Mouse (Mus musculus) urinary bladder, postnatal 14 days (tissue): ENCODE measurements at regions not wholly inside any gene's neighbourhood (a gene's known extent, or its start where the extent isn't known, plus 50 kb on each side); places are given as distances from the start of the nearest gene placed in this dataset.

Experiments
- DNase-seq: peaks from one replicate; pipeline ENCODE4 v3.0.0; 2021; ENCODE audit warnings: low spot score

DNA sequence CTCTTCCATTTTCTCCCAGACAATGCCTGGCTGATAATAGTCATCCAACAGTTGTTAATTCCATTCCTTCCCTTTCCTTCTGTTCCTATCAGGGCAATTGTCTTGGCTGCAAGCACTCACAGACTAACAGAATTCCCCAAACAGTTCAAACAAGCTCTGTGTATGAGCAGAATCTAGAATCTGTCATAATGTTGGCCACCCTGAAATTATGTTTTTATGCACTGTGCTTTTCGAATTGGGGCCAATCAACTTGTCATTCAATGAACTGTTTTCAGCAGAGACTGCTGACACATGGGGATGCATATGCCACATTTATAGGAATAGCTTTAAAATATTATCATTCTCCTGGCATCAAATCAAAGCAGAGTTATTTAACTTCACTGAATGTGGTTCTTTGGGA is 235.8 kb upstream of the Tmtc4 start:
- no peak for DNase-seq

GRCm38 (mm10) chr14:123210241-123210640 is 226.4 kb upstream of the Tmtc4 start:
- no peak for DNase-seq

DNA sequence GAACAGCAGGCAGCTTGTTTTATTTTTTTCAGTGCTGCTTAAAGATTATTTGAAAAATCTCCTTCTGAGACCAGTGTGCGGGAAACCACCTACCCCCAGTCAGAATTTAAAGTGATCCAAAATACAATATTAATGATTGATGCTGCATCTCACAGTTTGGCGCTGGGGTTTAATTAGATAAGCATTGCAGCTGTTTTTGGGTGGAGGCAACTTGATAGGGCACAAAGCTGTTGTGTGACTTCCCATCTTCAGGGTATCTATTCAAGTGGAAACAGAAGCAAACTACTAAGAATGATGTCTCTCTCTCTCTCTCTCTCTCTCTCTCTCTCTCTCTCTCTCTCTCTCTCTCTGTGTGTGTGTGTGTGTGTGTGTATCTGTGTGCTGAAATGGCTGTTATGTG is 219.0 kb upstream of the Tmtc4 start:
- DNase-seq, result no peak

DNA sequence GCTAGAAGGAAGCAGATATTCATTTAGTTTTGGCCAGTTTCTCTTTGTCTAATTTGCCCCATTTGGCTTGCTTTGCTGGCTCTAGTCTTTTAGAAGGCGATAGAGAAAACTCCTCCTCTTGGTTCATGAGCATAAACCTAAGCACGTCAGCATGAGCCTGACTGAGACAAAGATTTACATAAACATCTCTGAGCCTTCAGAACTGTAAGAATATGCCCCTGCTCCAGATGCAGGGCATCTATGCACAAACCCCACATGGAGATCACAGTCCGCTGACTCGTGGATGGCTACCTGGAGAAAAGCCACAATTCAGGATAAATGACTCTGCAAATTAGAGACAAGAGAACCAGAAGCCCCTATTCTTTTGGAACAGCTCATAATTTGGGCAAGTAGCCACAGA is 218.5 kb upstream of the Tmtc4 start:
- DNase-seq, result no peak

DNA sequence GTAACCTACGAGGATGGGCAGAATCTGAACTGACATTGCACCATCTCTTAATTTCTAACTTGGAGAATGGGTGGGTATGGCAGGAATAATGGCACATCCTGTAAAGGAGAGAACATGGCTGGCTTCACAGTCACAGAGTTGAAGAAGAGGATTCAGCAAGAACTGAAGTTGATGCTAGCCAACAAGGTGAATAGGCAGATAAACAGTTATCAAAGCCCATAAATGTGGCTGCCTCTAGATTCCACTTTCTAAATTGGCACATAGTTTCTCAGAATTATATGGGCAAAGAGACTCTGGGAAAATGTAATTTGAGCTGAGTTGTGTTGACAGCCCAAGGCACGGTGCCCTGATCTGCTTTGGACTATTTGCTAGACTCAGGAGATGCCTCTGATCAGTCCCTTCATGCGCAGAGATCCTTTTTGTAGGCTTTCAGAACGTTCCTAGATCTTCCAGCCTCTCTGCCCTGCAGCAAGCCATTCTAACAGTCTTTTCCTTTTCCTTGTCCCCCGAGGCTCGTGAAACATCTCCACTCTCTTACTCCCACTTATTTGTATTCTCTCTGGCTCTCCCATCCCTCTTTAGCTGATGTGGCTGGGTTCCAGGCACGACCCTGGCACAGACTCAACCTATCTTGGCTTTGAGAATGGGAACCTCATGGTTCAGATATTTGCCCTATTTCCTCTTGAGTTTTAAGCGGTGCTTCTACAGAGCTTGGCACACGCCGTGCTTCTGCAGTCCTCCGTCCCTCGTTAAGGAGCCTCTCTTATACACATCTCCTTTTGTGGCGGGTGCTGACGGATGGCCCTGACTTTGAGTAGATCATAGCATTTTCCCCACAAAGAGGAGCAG is 217.8 kb upstream of the Tmtc4 start:
- peak; percentile 58 for DNase-seq

GRCm38 (mm10) chr14:123199111-123199510 is 215.3 kb upstream of the Tmtc4 start:
- DNase-seq, result no peak

GRCm38 (mm10) chr14:123192574-123192973 is 208.7 kb upstream of the Tmtc4 start:
- DNase-seq, result no peak

DNA sequence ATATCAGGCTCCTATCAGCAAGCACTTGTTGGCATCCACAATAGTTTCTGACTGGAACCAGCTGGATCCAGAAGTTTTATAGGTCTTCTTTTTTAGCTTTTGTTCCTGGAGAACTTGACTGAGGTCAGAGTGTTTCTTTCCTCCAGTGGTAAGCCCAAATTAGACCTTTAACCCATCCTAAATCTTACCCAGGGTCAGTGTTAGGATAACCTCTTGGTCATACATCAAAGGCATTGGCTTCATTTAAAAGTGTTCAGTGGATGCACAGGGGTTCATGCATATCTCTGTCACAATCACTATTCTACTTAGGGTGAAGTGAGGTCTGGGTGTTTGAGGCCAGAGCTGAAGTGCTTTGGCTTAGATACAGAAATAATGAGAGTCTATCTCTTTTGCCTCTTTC is 206.9 kb upstream of the Tmtc4 start:
- no peak for DNase-seq

DNA sequence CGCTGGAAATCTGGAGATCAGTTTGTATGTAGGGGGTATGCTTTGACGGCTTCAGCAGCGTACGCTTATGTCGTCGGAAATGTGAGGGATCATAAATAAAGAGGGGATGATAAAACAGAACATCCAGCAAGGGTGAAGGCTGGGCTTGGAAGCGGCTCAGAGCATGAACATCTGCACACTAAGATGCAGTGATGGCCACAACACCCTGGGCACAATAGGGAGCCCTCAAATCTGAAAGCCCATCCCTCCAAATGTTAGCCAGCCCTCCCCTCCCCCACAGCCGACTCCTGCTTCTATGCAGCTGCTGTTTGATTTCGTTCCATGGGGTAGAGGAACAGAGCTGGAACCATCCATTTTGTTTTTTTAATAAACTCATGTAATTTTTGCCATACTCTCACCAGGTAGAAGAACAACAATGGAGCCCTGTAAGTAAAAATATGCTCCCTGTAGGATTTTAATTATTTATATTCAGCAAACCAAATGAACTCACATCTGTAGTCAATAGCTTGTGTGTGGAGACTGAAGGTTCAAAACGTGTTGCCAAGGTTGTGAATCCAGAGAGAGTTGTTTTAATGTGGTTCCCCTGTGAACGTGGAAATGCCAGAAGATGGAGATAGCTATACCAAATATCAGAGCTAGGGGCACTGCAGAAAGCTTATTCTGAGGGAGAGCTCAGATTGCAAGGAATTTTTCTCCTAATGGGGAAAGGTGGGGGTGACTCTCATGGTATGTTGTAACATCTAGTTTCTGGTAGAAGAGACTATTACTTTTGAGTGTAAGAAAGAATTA is 203.6 kb upstream of the Tmtc4 start:
- DNase-seq, result no peak

- DNase-seq, result no peak
Measured at GRCm38 (mm10) chr14:123173183-123173582, 189.3 kb upstream of the Tmtc4 start.

- no peak for DNase-seq
Measured at GRCm38 (mm10) chr14:123171865-123172264, 188.0 kb upstream of the Tmtc4 start.

GRCm38 (mm10) chr14:123163842-123164241 is 180.0 kb upstream of the Tmtc4 start:
- DNase-seq, result no peak

DNA sequence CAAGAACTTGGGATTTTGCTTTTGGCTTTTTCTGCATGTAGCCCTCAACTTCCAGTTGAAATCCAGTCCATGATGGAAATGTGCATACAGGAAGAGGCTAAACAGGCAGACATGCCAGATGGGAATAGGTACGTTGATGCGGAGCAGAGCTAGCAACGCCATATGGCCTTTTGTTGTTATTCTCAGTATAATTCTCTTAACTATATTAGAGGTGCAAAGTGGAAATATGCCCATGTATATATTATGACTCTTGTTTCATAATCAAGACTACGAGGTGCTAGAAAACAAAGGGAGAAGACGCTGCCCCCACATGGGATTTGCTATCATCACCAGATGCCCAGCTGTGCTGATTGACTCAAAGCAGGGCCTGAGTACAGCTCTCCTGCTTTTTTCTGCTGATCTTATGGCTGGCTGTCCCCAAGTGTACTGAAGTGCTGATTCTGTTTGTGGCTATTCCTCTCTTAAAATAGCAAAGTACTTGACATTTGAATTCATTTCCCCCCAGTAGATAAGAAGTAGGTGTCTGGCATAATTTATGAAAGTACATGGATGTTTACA is 159.7 kb upstream of the Tmtc4 start:
- no peak for DNase-seq

- DNase-seq, result no peak
Measured at GRCm38 (mm10) chr14:123138743-123139705, 155.2 kb upstream of the Tmtc4 start.

- no peak for DNase-seq
Measured at GRCm38 (mm10) chr14:123133979-123134378, 150.1 kb upstream of the Tmtc4 start.

- DNase-seq, result no peak
Measured at GRCm38 (mm10) chr14:123120361-123120760, 136.5 kb upstream of the Tmtc4 start.

DNA sequence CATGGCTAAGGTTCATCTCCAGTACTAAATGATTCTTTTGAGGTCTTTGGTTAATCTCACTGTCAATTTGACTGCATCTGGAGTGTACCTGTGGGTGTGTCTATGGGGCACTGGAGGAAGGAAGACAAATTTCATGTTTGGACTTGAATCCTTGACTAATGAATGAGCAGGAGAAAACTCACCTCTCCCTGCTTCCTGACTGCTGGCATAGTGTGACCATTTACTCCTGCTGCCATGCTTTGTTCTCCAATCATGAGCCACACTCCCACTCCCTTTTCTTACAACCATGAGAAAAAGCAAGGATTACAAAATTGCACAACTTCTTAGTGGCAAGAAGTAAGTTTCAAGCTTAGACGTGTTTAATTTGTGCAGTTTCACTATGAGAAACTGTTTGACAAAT is 132.5 kb upstream of the Tmtc4 start:
- DNase-seq, result no peak

DNA sequence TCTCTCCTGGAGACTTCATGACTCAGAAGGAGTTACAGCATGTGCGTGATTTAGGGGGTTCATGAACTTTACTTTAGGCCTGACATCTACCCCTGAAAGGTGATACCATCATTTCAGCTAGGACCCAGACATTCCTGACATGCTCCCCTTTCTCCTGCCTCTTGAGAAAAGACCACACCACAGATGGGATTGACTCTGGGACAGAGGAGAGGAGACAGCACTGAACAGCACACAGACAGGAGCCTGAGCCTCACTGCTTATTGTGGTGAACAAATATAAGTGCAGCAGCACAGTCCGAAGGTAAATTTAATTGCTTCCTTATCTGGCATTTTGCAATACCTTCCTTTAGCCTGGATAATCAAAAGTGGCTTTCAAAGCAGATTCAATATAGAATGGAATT is 126.7 kb upstream of the Tmtc4 start:
- DNase-seq, result no peak

- no peak for DNase-seq
Measured at GRCm38 (mm10) chr14:123100371-123100770, 116.5 kb upstream of the Tmtc4 start.

- DNase-seq, result no peak
Measured at GRCm38 (mm10) chr14:123096086-123096485, 112.3 kb upstream of the Tmtc4 start.

DNA sequence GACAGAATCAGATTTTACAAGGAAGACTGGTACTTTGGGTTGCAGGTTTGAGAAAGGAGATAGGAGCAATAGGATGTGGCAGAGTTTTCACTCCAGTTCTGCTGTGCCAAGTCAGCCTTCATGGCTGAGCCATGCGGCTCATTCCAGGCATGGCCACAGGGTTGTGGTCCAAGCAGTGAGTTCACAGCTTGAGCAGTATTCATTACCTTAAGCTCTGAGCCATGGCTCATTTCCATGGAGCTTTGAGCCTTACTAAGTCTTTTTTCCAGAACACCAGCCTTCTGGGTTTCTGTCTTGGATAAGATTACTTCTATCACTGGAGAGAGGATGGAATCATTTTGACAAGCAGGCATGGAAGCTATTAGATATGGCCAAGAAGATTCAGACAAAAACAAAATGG is 98.2 kb upstream of the Tmtc4 start:
- DNase-seq, result no peak
